Mouse (Mus musculus): ENCODE results near the gene Grm1. TPM values are rescaled to one million over a fixed set of nuclear protein-coding genes. Genes with fewer than 3 reads are reported as not detected.

Grm1 gene
- polyA plus RNA-seq, 1 experiment from 2014 or later, result 0.03 TPM

GRCm38 (mm10) chr10:10809777-10810176 lies 272.4 kb downstream of the Grm1 start:
- Histone ChIP-seq H3K4me2 (no peak overlapping the region), H3K4me1 (no peaks in the 10 kb centered on the region), H3K36me3 (no peaks in the 10 kb centered on the region), H3K4me3 (no peak overlapping the region), H3K9me3 (no peaks in the 10 kb centered on the region), H3K27me3 (no peaks in the 10 kb centered on the region), H3K9ac (no peak overlapping the region), H3K27ac (no peak overlapping the region)
- 96% methylated on average over 3 of the region's 3 CpGs for WGBS
- ATAC-seq (ENCODE audit: insufficient number of reproducible peaks, low FRiP score, low TSS enrichment, low read depth), result no peak

- Histone ChIP-seq H3K4me1 (no peaks in the 10 kb centered on the region), H3K4me3 (no peak overlapping the region), H3K27me3 (no peaks in the 10 kb centered on the region), H3K36me3 (no peaks in the 10 kb centered on the region), H3K27ac (no peak overlapping the region), H3K4me2 (no peak overlapping the region), H3K9me3 (no peaks in the 10 kb centered on the region), H3K9ac (no peak overlapping the region)
- ATAC-seq (ENCODE audit: insufficient number of reproducible peaks, low FRiP score, low TSS enrichment, low read depth), result no peak
- WGBS, result 92% methylated on average over 1 of the region's 1 CpGs
These were observed 286.8 kb downstream of the Grm1 start for GRCm38 (mm10) chr10:10795321-10795720.

DNA sequence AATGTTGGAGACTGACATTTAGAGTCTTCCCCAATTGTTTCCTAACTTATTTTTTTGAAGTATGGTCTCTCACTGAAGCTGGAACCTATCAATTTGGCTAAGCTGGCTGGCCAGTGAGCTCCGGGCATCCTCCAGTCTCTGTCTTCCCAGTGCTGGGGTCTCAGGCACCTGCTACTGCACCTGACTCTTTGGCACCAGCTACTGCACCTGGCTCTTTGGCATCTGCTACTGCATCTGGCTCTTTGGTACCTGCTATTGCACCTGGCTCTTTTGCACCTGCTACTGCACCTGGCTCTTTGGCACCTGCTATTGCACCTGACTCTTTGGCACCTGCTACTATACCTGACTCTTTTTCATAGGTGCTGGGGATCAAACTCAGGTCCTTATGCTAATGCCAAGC lies 291.7 kb downstream of the Grm1 start:
- Histone ChIP-seq H3K27ac (no peak overlapping the region), H3K36me3 (no peaks in the 10 kb centered on the region), H3K27me3 (no peaks in the 10 kb centered on the region), H3K4me1 (peaks cover 4% of the 10 kb centered on the region; the same call in 1 of the 2 replicates), H3K4me3 (no peak overlapping the region), H3K4me2 (no peak overlapping the region), H3K9me3 (no peaks in the 10 kb centered on the region), H3K9ac (no peak overlapping the region)
- WGBS, result 85% methylated on average over 1 of the region's 1 CpGs
- ATAC-seq (ENCODE audit: insufficient number of reproducible peaks, low FRiP score, low TSS enrichment, low read depth), result no peak

DNA sequence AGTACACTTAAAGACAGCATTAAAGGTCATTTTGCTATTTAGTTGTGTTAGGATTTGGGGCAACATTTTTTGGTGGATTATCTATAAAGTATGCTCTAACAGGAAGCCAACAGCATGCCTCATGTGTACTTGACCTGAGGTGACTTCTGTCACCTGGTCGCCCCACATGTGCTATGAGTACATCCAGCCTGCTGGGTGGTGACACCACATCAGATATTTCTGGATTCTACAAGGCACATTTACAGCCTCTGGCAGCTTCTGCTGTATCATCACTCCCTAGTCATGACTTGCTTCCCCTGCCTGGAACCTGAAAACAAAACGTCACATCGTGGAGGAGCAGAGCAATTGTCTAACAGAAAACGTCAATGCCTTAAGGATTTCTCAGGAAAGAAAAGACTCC lies 292.2 kb downstream of the Grm1 start:
- Histone ChIP-seq H3K36me3 (no peaks in the 10 kb centered on the region), H3K4me2 (no peak overlapping the region), H3K9ac (no peak overlapping the region), H3K27me3 (no peaks in the 10 kb centered on the region), H3K4me1 (peaks cover 7% of the 10 kb centered on the region), H3K9me3 (no peaks in the 10 kb centered on the region), H3K4me3 (no peak overlapping the region), H3K27ac (no peak overlapping the region)
- 82% methylated on average over 4 of the region's 4 CpGs for WGBS
- no peak for ATAC-seq (ENCODE audit: insufficient number of reproducible peaks, low FRiP score, low TSS enrichment, low read depth)

- 48% methylated on average over 5 of the region's 6 CpGs for WGBS
- Histone ChIP-seq H3K36me3 (no peaks in the 10 kb centered on the region), H3K9me3 (no peaks in the 10 kb centered on the region), H3K4me1 (peaks cover 10% of the 10 kb centered on the region), H3K9ac (no peak overlapping the region), H3K4me2 (no peak overlapping the region), H3K27ac (no peak overlapping the region), H3K27me3 (no peaks in the 10 kb centered on the region), H3K4me3 (no peak overlapping the region)
- ATAC-seq (ENCODE audit: insufficient number of reproducible peaks, low FRiP score, low TSS enrichment, low read depth), result no peak
These were observed 294.2 kb downstream of the Grm1 start for GRCm38 (mm10) chr10:10787906-10788416.

DNA sequence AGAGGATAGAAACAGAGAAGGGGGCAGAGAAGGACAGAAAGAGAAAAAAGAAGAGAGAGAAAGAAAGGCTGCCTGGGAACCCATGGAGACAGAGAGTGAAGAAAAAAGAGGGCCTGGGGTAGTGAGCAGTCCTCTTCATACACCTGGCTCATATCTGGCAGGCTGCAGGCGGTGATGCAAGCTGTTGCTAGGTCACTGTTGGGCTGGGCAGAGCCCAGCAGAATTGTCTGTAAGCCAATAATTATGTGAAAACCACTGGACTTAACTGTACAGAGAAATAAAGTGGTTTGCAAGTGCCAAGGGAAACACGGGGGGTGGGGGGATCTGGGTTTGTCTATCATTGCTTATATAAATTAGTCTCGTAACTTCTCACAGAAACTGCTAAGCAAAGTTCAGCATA lies 297.0 kb downstream of the Grm1 start:
- no peak overlapping the region for H3K4me3 ChIP-seq

DNA sequence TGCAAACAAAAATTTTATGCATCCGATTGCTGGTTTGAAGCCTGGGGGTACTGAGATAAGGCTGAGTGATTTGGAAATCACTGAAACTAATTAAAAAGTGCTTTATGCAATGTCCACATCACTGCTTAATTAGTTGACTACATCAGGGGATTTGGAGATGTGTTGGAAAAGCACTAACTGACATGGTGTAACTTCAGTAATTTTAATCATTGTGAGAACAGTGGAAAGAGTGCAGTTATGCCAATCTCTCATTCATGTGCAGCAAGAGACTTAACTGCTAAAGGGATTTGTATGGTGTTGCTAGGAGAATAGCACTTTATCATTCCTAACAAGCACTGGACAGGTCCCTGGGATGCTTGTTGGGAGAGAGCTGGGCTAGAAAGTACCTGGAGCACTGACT lies 307.3 kb downstream of the Grm1 start:
- H3K27ac ChIP-seq, result no peak overlapping the region
- H3K9ac ChIP-seq, result no peak overlapping the region
- no peak overlapping the region for H3K4me2 ChIP-seq
- 84% methylated on average over 1 of the region's 1 CpGs for WGBS
- H3K27me3 ChIP-seq, result no peaks in the 10 kb centered on the region
- no peaks in the 10 kb centered on the region for H3K9me3 ChIP-seq
- H3K4me1 ChIP-seq, result no peaks in the 10 kb centered on the region
- H3K4me3 ChIP-seq, result no peak overlapping the region
- no peak for ATAC-seq (ENCODE audit: insufficient number of reproducible peaks, low FRiP score, low TSS enrichment, low read depth)
- H3K36me3 ChIP-seq, result no peaks in the 10 kb centered on the region

More for the DNA sequence above, 297.0 kb downstream of the Grm1 start:
- WGBS, result 42% methylated on average over 3 of the region's 3 CpGs
- Histone ChIP-seq H3K9ac (no peak overlapping the region), H3K27me3 (no peaks in the 10 kb centered on the region), H3K4me2 (no peak overlapping the region), H3K4me1 (peaks cover 10% of the 10 kb centered on the region), H3K9me3 (no peaks in the 10 kb centered on the region), H3K27ac (no peak overlapping the region), H3K36me3 (no peaks in the 10 kb centered on the region)
- ATAC-seq (ENCODE audit: insufficient number of reproducible peaks, low FRiP score, low TSS enrichment, low read depth), result no peak

DNA sequence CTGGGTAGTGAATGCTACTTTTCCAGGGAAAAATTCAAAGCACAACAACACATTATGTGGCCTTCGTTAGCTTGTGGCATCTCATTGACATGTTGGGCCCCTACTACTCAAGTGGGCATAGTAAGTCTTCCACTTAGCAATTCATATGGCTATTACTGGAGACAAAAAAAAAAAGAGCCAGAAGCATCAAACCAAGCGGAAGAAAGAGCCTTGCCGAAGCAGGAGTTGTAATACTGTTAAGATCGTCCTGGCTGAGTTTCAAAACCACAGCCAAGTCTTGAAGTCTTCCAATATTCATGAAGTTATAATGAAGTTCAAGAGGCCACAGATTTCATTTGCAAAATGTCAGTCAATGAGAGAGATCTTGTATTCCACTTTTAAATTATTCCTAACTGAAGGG lies 319.1 kb downstream of the Grm1 start:
- H3K4me1 ChIP-seq, result no peaks in the 10 kb centered on the region
- no peaks in the 10 kb centered on the region for H3K9me3 ChIP-seq
- 72% methylated on average over 4 of the region's 4 CpGs for WGBS
- no peak overlapping the region for H3K27ac ChIP-seq
- ATAC-seq (ENCODE audit: insufficient number of reproducible peaks, low FRiP score, low TSS enrichment, low read depth), result no peak
- H3K36me3 ChIP-seq, result no peaks in the 10 kb centered on the region
- H3K4me3 ChIP-seq, result no peak overlapping the region
- H3K27me3 ChIP-seq, result no peaks in the 10 kb centered on the region
- no peak overlapping the region for H3K9ac ChIP-seq
- no peak overlapping the region for H3K4me2 ChIP-seq

GRCm38 (mm10) chr10:10761274-10761673 lies 320.9 kb downstream of the Grm1 start:
- no peak for ATAC-seq (ENCODE audit: insufficient number of reproducible peaks, low FRiP score, low TSS enrichment, low read depth)
- no peaks in the 10 kb centered on the region for H3K36me3 ChIP-seq
- no peaks in the 10 kb centered on the region for H3K4me1 ChIP-seq
- no peaks in the 10 kb centered on the region for H3K9me3 ChIP-seq
- no peak overlapping the region for H3K9ac ChIP-seq
- WGBS, result 32% methylated on average over 1 of the region's 1 CpGs
- no peak overlapping the region for H3K4me3 ChIP-seq
- no peaks in the 10 kb centered on the region for H3K27me3 ChIP-seq
- H3K4me2 ChIP-seq, result no peak overlapping the region
- H3K27ac ChIP-seq, result no peak overlapping the region

DNA sequence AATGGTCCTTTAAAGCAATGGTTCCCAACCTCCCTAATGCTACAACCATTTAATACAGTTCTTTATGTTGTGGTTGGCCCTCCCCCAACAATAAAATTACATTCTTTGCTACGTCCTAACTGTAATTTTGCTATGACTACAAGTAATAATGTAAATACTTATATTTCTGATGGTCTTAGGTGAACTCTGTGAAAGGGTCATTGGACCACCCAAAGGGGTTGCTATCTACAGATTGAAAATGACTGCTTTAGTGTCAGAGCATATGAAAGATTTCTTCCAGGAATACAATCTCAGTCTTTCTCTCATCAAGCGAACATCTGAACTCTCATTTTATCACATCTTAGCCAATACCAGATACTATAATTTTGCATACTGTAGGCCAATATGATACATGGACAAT lies 321.4 kb downstream of the Grm1 start:
- WGBS, result 60% methylated on average over 2 of the region's 2 CpGs
- no peak overlapping the region for H3K4me3 ChIP-seq
- no peaks in the 10 kb centered on the region for H3K9me3 ChIP-seq
- ATAC-seq (ENCODE audit: insufficient number of reproducible peaks, low FRiP score, low TSS enrichment, low read depth), result no peak
- no peaks in the 10 kb centered on the region for H3K36me3 ChIP-seq
- no peak overlapping the region for H3K27ac ChIP-seq
- no peak overlapping the region for H3K4me2 ChIP-seq
- H3K9ac ChIP-seq, result no peak overlapping the region
- no peaks in the 10 kb centered on the region for H3K4me1 ChIP-seq
- no peaks in the 10 kb centered on the region for H3K27me3 ChIP-seq

GRCm38 (mm10) chr10:10751033-10751432 lies 331.1 kb downstream of the Grm1 start:
- no peak overlapping the region for H3K9ac ChIP-seq
- no peak for ATAC-seq (ENCODE audit: insufficient number of reproducible peaks, low FRiP score, low TSS enrichment, low read depth)
- H3K27ac ChIP-seq, result no peak overlapping the region
- 85% methylated on average over 1 of the region's 1 CpGs for WGBS
- no peak overlapping the region for H3K4me2 ChIP-seq
- no peaks in the 10 kb centered on the region for H3K4me1 ChIP-seq
- no peaks in the 10 kb centered on the region for H3K9me3 ChIP-seq
- no peaks in the 10 kb centered on the region for H3K36me3 ChIP-seq
- no peaks in the 10 kb centered on the region for H3K27me3 ChIP-seq
- no peak overlapping the region for H3K4me3 ChIP-seq

GRCm38 (mm10) chr10:10744097-10744496 lies 338.1 kb downstream of the Grm1 start:
- no peaks in the 10 kb centered on the region for H3K4me1 ChIP-seq
- no peaks in the 10 kb centered on the region for H3K27me3 ChIP-seq
- no peaks in the 10 kb centered on the region for H3K9me3 ChIP-seq
- H3K27ac ChIP-seq, result no peak overlapping the region
- WGBS, result 48% methylated on average over 1 of the region's 1 CpGs
- H3K4me3 ChIP-seq, result no peak overlapping the region
- ATAC-seq (ENCODE audit: insufficient number of reproducible peaks, low FRiP score, low TSS enrichment, low read depth), result no peak
- no peak overlapping the region for H3K9ac ChIP-seq
- no peak overlapping the region for H3K4me2 ChIP-seq
- H3K36me3 ChIP-seq, result no peaks in the 10 kb centered on the region

DNA sequence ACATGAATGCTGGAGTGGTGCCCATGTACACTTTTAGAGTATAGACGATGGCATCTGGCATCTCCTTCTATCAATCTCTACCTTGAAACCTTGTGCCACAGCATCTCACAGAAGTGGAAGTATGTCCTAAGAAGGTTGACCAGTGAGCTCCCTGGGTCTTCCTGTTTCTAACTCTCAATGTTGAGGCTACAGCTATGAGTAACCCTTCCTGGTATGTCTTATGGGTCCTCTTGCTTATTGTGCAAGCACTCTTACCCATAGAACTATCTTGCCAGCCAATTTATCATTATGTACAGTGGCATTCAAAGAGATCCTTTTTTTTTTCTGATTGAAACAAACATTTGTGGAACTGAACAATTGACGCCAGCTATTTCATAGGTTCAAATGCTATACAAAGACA lies 340.0 kb downstream of the Grm1 start:
- 90% methylated on average over 2 of the region's 2 CpGs for WGBS
- Histone ChIP-seq H3K27ac (no peak overlapping the region), H3K9ac (no peak overlapping the region), H3K36me3 (no peaks in the 10 kb centered on the region), H3K9me3 (no peaks in the 10 kb centered on the region), H3K4me3 (no peak overlapping the region), H3K4me1 (no peaks in the 10 kb centered on the region), H3K27me3 (no peaks in the 10 kb centered on the region), H3K4me2 (no peak overlapping the region)
- ATAC-seq (ENCODE audit: insufficient number of reproducible peaks, low FRiP score, low TSS enrichment, low read depth), result no peak
